Mouse (Mus musculus) kidney, postnatal 4 days (tissue): Measurements from ENCODE around the gene Add3.

ENCODE experiments used
- DNase-seq, 2 experiments: peaks; one replicate each; pipeline ENCODE4 v3.0.0; 2021; ENCODE audit warnings: mixed read lengths in 2 of 2

The Add3 gene

DNA sequence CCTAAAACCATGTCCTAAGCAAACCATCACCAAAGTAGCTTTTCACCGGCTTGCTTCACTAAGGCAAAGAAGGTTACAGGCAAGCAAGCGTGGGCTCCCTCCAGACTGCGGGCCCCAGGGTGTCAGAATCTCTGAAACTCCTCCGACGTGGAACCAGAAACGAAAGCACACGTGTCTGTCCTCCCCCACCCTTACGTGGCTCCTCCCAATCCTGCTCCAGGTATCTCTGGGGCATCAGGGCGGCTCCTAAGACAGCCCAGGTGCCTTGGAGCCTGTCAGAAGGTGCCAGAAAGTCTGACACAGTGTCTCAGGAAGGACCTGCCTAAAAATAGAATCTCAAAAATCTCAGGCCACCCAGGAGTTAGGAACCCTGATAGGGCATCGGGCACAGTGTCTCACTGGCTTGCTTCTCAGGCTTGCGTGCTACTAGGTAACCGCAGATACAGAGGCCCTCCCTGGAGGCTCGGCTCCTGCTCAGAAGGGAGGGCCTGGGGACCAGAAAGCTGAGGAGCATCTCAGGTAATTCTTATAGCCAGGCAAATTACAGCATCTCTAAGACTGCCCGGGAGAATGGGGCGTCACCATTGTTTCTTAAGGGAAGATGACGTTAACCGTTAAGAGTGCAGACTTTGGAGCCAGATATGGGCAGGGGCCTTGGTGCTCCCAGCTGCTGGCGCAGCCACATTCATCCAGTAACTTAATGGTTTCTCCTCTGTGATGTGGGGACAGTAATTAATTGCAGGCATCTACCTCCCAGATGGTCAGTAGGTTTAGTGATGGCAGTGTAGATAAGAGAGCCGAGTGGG, 136.9 kb downstream of the Add3 start:
- no peak for DNase-seq

GRCm38 (mm10) chr19:53278491-53279415, 138.5 kb downstream of the Add3 start:
- DNase-seq, result no peak

DNA sequence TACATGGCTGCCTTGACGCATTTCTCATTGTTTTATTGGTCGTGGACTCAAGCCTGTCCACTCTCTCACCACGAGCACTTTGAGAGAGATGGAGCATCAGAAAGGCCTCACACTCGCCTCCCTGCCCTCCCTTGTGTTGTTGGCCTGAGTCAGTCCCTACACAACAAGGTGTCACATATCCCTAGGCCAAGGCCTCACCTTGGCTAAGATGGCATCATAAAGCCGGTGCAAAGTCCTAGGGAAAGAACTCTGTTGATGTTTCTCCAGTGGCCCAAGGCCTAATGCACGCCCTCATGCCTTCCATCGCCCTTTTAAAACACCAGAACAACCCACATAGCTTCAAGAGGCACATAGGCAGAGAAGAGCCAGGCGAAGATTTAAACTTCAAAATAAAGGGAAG, 140.0 kb downstream of the Add3 start:
- DNase-seq, result no peak

DNA sequence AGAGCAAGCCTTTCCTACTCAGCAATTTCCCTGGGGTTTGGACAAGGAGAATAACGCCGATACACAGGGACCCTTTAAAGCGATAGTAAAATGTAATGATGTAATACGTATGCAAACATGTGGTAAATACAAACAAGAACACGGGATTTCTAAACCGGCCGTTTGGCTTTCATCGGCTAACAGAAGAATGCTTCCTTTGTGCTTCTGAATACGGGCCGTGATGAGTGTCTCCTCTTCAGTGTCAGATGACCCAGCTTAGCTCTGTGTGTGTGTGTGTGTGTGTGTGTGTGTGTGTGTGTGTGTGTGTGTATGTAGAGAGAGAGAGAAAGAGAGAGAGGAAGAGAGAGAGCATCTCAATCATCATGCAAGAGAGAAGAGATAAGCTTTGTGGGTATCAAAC, 142.3 kb downstream of the Add3 start:
- no peak for DNase-seq

DNA sequence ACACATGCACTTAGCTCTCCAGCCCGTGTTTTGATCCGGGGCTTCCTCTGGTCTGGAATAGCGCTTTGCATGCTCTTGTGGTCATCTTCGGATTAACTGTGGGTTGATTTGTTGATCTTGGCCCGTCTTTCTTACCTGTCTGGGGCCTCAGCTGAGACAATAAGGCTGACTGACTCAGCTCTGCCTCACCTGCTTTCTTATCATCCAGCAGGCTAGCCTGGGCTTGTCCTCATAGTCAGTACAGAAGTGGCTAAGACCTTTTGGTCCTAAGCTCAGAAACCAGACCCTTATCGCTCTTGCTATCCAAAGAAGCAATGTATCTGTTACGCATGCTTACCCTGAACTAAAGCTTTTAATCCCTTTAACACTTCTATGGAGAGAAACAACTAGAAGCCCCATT, 143.5 kb downstream of the Add3 start:
- no peak for DNase-seq

DNA sequence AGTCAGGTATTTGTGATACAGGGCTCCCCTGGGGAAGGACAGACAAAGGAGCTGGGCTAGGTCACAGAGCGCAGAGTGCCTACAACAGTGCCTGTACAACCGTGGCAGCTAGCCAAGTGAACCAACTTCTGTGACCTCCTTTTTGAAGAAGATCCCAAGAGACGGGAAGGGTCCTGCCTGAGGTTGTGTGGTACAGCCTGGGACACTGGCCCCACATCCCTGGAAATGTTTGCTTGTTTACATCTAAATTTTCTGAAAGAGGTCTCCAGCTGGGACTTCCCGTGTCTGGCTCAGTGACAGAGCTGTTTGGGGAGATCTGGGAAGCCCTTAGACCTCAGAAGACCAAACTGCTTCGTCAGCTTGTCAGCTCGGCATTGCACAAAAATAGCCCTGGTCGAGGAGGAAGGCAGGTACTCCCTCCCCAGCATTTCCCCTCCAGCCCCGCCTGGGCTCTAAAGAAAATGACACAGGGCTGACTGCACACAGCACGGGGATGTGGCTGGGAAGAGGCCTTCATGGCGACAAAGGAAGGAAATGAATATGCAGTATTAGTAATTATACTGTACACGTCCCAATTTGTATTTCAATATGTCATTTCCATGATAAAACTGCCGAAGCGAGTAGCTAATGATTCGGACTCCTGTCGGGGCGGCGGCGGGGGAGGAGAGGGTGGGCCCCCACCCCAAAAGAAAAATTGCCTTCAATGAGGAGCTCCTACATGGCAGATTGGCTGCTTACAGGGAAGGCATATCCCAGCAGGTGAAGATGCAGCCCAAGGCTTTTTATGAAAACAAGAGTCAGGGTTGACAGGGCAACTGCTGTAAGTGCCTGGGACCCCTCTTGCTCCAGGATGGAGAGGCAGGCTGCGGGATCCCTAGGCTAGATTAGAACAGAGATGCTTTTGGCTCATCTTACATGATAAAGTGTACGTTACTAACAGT, 144.3 kb downstream of the Add3 start:
- DNase-seq, result peak; percentile 44 to 53

GRCm38 (mm10) chr19:53296331-53297254, 156.3 kb downstream of the Add3 start:
- no peak for DNase-seq
